11 mouse cellular contexts compared by ENCODE assay signal in genomic region chr13:83458729-83459128, GRCm38 (mm10). TPM values are rescaled to one million over a fixed set of nuclear protein-coding genes. Genes with fewer than 3 reads are reported as not detected.
DNase-seq lines count a peak whose midpoint lies in the region; ATAC-seq and TF ChIP-seq lines count a peak whose summit lies in the region.
"Had no signal": no experiment of that assay in that cellular context is flagged by ENCODE, and none has a peak within 500 bp of the region (broad histone marks: within the 10 kb centered on the region; RNA-seq: fewer than 3 reads in every experiment).

No protein-coding gene starts in this region.

- DNase-seq in hindbrain, embryonic 11.5 days (ENCODE audit: low spot score): no peak
- DNase-seq in neural tube, embryonic 10.5 days (ENCODE audit: extremely low spot score, low spot score): no peak
- no peak for DNase-seq in forebrain, postnatal 0 days
- DNase-seq in adrenal gland, postnatal 36 days: no peak
- DNase-seq in heart, postnatal 14 days: no peak
- DNase-seq: cerebellum, postnatal 14 days; gastrocnemius, postnatal 14 days had no signal

- H3K27ac ChIP-seq in hindbrain, embryonic 12.5 days: no peak overlapping the region
- no peak overlapping the region for H3K27ac ChIP-seq in hindbrain, embryonic 11.5 days (ENCODE audit: low read depth, low read length)
- H3K27ac ChIP-seq in neural tube, embryonic 12.5 days: no peak overlapping the region
- H3K27ac ChIP-seq in forebrain, postnatal 0 days (ENCODE audit: low read depth, low read length): no peak overlapping the region
- H3K27ac ChIP-seq: limb, embryonic 15.5 days had no signal

- no peaks in the 10 kb centered on the region for H3K4me1 ChIP-seq in hindbrain, embryonic 12.5 days
- H3K4me1 ChIP-seq in hindbrain, embryonic 11.5 days (replicated peaks; ENCODE audit: control insufficient read depth, insufficient read depth, low read length): no peaks in the 10 kb centered on the region
- no peaks in the 10 kb centered on the region for H3K4me1 ChIP-seq in neural tube, embryonic 12.5 days
- no peaks in the 10 kb centered on the region for H3K4me1 ChIP-seq in forebrain, postnatal 0 days (ENCODE audit: insufficient read depth)

- TF ChIP-seq POLR2A in myocyte (IDR thresholded peaks at IDR 0.05; ENCODE audit: insufficient read length, low read depth): no peak

- no peaks in the 10 kb centered on the region for H3K79me2 ChIP-seq in myocyte (ENCODE audit: control insufficient read depth, insufficient read depth)

- H3K27me3 ChIP-seq in hindbrain, embryonic 12.5 days: no peaks in the 10 kb centered on the region
- H3K27me3 ChIP-seq in hindbrain, embryonic 11.5 days (ENCODE audit: control insufficient read depth, insufficient read depth, low read length): no peaks in the 10 kb centered on the region
- no peaks in the 10 kb centered on the region for H3K27me3 ChIP-seq in neural tube, embryonic 12.5 days (replicated peaks)
- H3K27me3 ChIP-seq in forebrain, postnatal 0 days (ENCODE audit: insufficient read depth, low read length): no peaks in the 10 kb centered on the region
- H3K27me3 ChIP-seq in myocyte (ENCODE audit: control insufficient read depth, insufficient read depth, insufficient read length): no peaks in the 10 kb centered on the region
- H3K27me3 ChIP-seq: limb, embryonic 15.5 days had no signal

- H3K9me3 ChIP-seq in hindbrain, embryonic 12.5 days (replicated peaks): no peaks in the 10 kb centered on the region
- no peaks in the 10 kb centered on the region for H3K9me3 ChIP-seq in hindbrain, embryonic 11.5 days (ENCODE audit: control insufficient read depth, low read length)
- H3K9me3 ChIP-seq in neural tube, embryonic 12.5 days: no peaks in the 10 kb centered on the region
- no peaks in the 10 kb centered on the region for H3K9me3 ChIP-seq in forebrain, postnatal 0 days (ENCODE audit: low read length)
- H3K9me3 ChIP-seq: limb, embryonic 15.5 days had no signal

- TF ChIP-seq CTCF in forebrain, postnatal 0 days (IDR thresholded peaks at IDR 0.05; ENCODE audit: low read depth): no peak

- H3ac ChIP-seq in myocyte (ENCODE audit: control insufficient read depth, insufficient read length): no peak overlapping the region

- ATAC-seq in hindbrain, embryonic 12.5 days (ENCODE audit: low FRiP score): 0 out of 2 replicates have a peak, but pooled peaks have one; percentile 50
- no peak for ATAC-seq in hindbrain, embryonic 11.5 days (ENCODE audit: low FRiP score)
- ATAC-seq in neural tube, embryonic 12.5 days (ENCODE audit: low FRiP score, low read depth): peak; percentile 37; the same call in 1 of the 2 replicates
- peak; percentile 32 for ATAC-seq in forebrain, postnatal 0 days

- H3K9ac ChIP-seq in hindbrain, embryonic 12.5 days: no peak overlapping the region
- H3K9ac ChIP-seq in hindbrain, embryonic 11.5 days (ENCODE audit: low read depth, low read length): no peak overlapping the region
- H3K9ac ChIP-seq in neural tube, embryonic 12.5 days: no peak overlapping the region
- no peak overlapping the region for H3K9ac ChIP-seq in forebrain, postnatal 0 days
- H3K9ac ChIP-seq: limb, embryonic 15.5 days had no signal

- no peak overlapping the region for H3K4me2 ChIP-seq in hindbrain, embryonic 12.5 days (replicated peaks)
- H3K4me2 ChIP-seq in hindbrain, embryonic 11.5 days (replicated peaks; ENCODE audit: low read depth, low read length): no peak overlapping the region
- H3K4me2 ChIP-seq in neural tube, embryonic 12.5 days (replicated peaks): no peak overlapping the region
- H3K4me2 ChIP-seq in forebrain, postnatal 0 days (ENCODE audit: low read depth): no peak overlapping the region
- H3K4me2 ChIP-seq in myocyte (ENCODE audit: low read depth): no peak overlapping the region
- H3K4me2 ChIP-seq: limb, embryonic 15.5 days had no signal

- no peak overlapping the region for H3K4me3 ChIP-seq in hindbrain, embryonic 12.5 days
- no peak overlapping the region for H3K4me3 ChIP-seq in hindbrain, embryonic 11.5 days (ENCODE audit: low read depth, low read length)
- no peak overlapping the region for H3K4me3 ChIP-seq in neural tube, embryonic 12.5 days
- H3K4me3 ChIP-seq in forebrain, postnatal 0 days (ENCODE audit: low read depth, low read length): no peak overlapping the region
- no peak overlapping the region for H3K4me3 ChIP-seq in myocyte
- H3K4me3 ChIP-seq: limb, embryonic 15.5 days had no signal

- no peaks in the 10 kb centered on the region for H3K36me3 ChIP-seq in hindbrain, embryonic 12.5 days
- no peaks in the 10 kb centered on the region for H3K36me3 ChIP-seq in hindbrain, embryonic 11.5 days (ENCODE audit: control insufficient read depth, insufficient read depth, low read length)
- H3K36me3 ChIP-seq in neural tube, embryonic 12.5 days: no peaks in the 10 kb centered on the region
- no peaks in the 10 kb centered on the region for H3K36me3 ChIP-seq in forebrain, postnatal 0 days (ENCODE audit: insufficient read depth)
- H3K36me3 ChIP-seq in myocyte (ENCODE audit: control insufficient read depth, insufficient read depth): no peaks in the 10 kb centered on the region
- H3K36me3 ChIP-seq: limb, embryonic 15.5 days had no signal

- intact Hi-C loops in heart, postnatal 14 days (cut with DNase I): no loop called here

TF ChIP-seq in myocyte, 11 proteins besides CTCF, POLR2A, EP300 and RAD21:
- TF ChIP-seq TCF3 (IDR thresholded peaks at IDR 0.05; ENCODE audit: insufficient read length, low read depth): no peak
- 0 out of 2 replicates have a peak, but pooled peaks have one; percentile 16 for TF ChIP-seq CEBPB (IDR thresholded peaks at IDR 0.05; ENCODE audit: insufficient read depth, poor library complexity, severe bottlenecking)
- TF ChIP-seq MYOG (IDR thresholded peaks at IDR 0.05; ENCODE audit: control insufficient read depth in 1 of 3, insufficient read depth in 1 of 3, insufficient read length in 2 of 3, low read depth in 2 of 3): peak in 1 of 3 experiments; percentile 8
- peak; percentile 18 for TF ChIP-seq TCF12 (IDR thresholded peaks at IDR 0.05; ENCODE audit: insufficient read depth, poor library complexity, severe bottlenecking)
- TF ChIP-seq POLR2AphosphoS2 (IDR thresholded peaks at IDR 0.05; ENCODE audit: insufficient read length, low read depth): no peak
- peak in 1 of 3 experiments; percentile 54 for TF ChIP-seq MYOD1 (IDR thresholded peaks at IDR 0.05; ENCODE audit: control insufficient read depth in 1 of 3, insufficient read length in 2 of 3, low read depth in 2 of 3)
- no peak for TF ChIP-seq SRF (IDR thresholded peaks at IDR 0.05; ENCODE audit: control insufficient read depth, insufficient read length, low read depth)
- no peak for TF ChIP-seq E2F4 (IDR thresholded peaks at IDR 0.05; ENCODE audit: insufficient read depth)

RNA-seq across cellular contexts. Expression of gene Mef2c, which starts 45.1 kb away (rescaled TPM):
- 28.9 and 41.7 TPM in 2 replicates for polyA plus RNA-seq in hindbrain, embryonic 12.5 days (2016; fragmentation: Nextera tagmentation; extraction: Ambion mirVana)
- 18.7 and 22.3 TPM in 2 replicates for polyA plus RNA-seq in hindbrain, embryonic 11.5 days (2014; fragmentation: Nextera tagmentation; extraction: Ambion mirVana)
- 32.8 and 36.4 TPM in 2 replicates for polyA plus RNA-seq in neural tube, embryonic 12.5 days (2016; fragmentation: Nextera tagmentation; extraction: Ambion mirVana)
- 245 and 448 TPM in 2 replicates for total RNA-seq in forebrain, postnatal 0 days (2014; rRNA removed)
- 373 and 527 TPM in 2 replicates for polyA plus RNA-seq in forebrain, postnatal 0 days (2015; fragmentation: Nextera tagmentation; extraction: Ambion mirVana)
- polyA plus RNA-seq in myocyte (2012; fragmentation: generic; extraction: Trizol): 49.0 TPM
- total RNA-seq in adrenal gland, postnatal 36 days (2021): 10 to 100 TPM; 47.2 to 53.0 TPM
- total RNA-seq in heart, postnatal 14 days (2021): 10 to 100 TPM; 67.9 to 74.7 TPM
